Mouse (Mus musculus) lung, postnatal 0 days (tissue): ENCODE results near the gene Flcn.

Experiments
- CTCF ChIP-seq: IDR thresholded peaks from 2 replicates; pipeline ENCODE4 v1.5.1; 2016; ENCODE audit warnings: antibody characterized with exemption, mild to moderate bottlenecking
- EP300 ChIP-seq: IDR thresholded peaks from 2 replicates; pipeline ENCODE4 v1.6.1; 2016; ENCODE audit warnings: antibody characterized with exemption, mild to moderate bottlenecking, control low read depth

- TF ChIP-seq CTCF (no peak), EP300 (no peak; the same call in 1 of the 2 replicates)
These were observed 803 bp upstream of the Flcn start for GRCm38 (mm10) chr11:59810480-59811158.
